20 mouse cellular contexts compared by ENCODE assay signal in genomic region chr8:120131158-120131557, GRCm38 (mm10). TPM values are rescaled to one million over a fixed set of nuclear protein-coding genes. Genes with fewer than 3 reads are reported as not detected.
"Had no signal": no experiment of that assay in that cellular context is flagged by ENCODE, and none has a peak within 500 bp of the region (broad histone marks: within the 10 kb centered on the region; RNA-seq: fewer than 3 reads in every experiment).

No protein-coding gene starts in this region.

- ATAC-seq: intestine, postnatal 0 days; liver, postnatal 0 days; midbrain, embryonic 16.5 days had no signal

- H3K36me3 ChIP-seq: limb, embryonic 12.5 days; liver, embryonic 13.5 days; lung, embryonic 15.5 days; midbrain, embryonic 12.5 days had no signal

- DNase-seq: kidney, adult 9 months; kidney, postnatal 36 days; layer of hippocampus, adult 9-11 months; liver; liver, embryonic 13.5 days; liver, postnatal 0 days; lung, postnatal 14 days; right cerebral cortex, adult 18-20 months; right cerebral cortex, postnatal 25 days; thymus, adult 18-20 months; thymus, postnatal 36 days had no signal

- H3K9me3 ChIP-seq: limb, embryonic 12.5 days; liver, embryonic 13.5 days; lung, embryonic 15.5 days; midbrain, embryonic 12.5 days had no signal

- H3K9ac ChIP-seq: limb, embryonic 12.5 days; liver, embryonic 13.5 days; liver, postnatal 0 days; lung, embryonic 15.5 days; midbrain, embryonic 12.5 days had no signal

- H3K4me2 ChIP-seq: limb, embryonic 12.5 days; liver, embryonic 13.5 days; lung, embryonic 15.5 days; midbrain, embryonic 12.5 days had no signal

- H3K4me1 ChIP-seq: limb, embryonic 12.5 days had no signal

- H3K4me3 ChIP-seq: limb, embryonic 12.5 days; liver, embryonic 13.5 days; lung, embryonic 15.5 days; midbrain, embryonic 12.5 days had no signal

- H3K27ac ChIP-seq: kidney, postnatal 0 days; limb, embryonic 12.5 days; liver, embryonic 13.5 days; lung, embryonic 15.5 days; macrophage; midbrain, embryonic 12.5 days; stomach, postnatal 0 days had no signal

RNA-seq across cellular contexts. Expression of gene Fam92b, which starts 46.1 kb away (rescaled TPM):
- polyA plus RNA-seq: intestine, postnatal 0 days; kidney, postnatal 0 days; limb, embryonic 12.5 days; liver, embryonic 13.5 days; liver, postnatal 0 days; macrophage; small intestine, adult 2 months had no signal
